Mouse (Mus musculus): ENCODE data around the gene Ddi1.
"Not testable (repeated sequence)": the region's sequence is repeated elsewhere in the genome, so short reads cannot be mapped to it uniquely, and the experiment has no call there.

The Ddi1 gene

DNA sequence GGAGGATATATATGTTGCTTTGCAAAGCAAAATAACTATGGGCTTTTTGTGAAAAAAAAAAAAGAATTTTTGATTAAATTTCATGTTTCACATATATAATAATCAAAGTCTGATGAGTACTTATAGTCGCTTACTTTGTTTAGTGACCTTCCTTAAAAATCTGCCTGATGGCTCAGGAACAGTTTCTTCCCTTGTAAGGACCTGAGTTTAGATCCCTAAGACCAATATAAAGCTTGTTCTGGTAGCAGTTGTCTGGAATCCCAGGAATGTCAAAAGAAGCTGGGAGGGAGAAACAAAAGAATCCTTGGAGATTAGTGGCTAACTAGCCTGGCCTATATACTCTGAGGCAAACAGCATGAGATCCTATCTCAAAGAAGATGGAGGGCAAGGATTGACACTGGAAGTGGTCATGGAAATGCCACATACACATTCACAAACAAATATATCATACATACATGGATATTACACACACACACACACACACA is at the start of gene Ddi1:
TSS of gene Ddi1 (minus strand) at position 51 of the 485 bp plus-strand sequence.
- DNase-seq (ENCODE audit: low read depth, low spot score), result peak; percentile 55

DNA sequence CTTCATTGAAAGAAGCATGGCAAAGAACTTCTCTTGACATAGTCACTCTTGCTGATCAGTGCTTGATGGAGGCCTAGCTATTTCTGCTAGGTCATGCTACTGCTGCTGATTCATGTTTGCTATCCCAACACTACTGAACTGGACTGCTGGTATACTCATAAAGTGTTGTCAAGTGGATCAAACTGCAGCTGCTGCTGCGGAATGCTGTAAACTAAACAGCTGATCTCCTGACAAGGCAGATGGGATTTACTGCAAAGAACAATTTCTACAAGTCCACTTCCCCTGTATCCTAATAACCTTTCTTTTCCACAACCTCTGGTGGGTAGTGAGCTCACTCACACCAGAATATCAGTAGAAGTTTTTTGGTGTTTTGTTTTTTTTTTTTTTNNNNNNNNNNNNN is 47.5 kb upstream of the Ddi1 start:
- DNase-seq (ENCODE audit: low read depth, low spot score), result no peak

DNA sequence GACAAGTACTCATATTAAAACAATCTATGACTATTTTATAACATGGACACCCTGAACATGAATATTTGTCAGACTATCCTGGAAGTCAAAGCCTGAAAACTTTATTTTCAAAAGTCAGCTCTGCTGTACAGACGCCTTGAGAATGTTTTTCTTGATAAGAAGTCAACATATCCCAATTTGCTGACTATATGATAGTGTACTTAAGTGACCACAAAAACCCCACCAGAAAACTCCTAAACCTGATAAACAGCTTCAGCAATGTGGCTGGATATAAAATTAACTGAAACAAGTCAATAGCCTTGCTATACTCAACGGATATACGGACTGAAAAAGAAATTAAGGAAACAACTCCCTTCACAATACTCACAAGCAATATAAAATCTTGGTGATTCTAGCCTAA is 36.2 kb upstream of the Ddi1 start:
- DNase-seq (ENCODE audit: low read depth, low spot score), result peak; percentile 46

DNA sequence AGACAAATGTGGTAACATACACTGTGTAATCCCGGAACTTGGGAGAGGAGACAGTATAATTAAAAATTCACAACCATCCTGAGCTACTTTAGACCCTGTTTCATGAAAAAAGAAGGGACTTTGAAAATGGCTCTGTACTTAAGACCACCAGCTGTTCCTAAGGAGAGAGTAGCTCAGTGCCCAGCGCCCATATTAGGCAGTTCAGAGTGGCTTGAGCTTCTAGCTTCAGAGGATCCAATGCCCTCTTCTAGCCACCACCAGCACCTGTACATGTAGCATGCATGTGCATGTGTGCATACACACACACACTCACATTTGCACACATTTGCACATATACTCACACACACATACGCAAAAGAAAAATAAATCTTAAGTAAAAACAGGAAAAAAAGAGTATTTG is 34.9 kb upstream of the Ddi1 start:
- DNase-seq (ENCODE audit: low read depth, low spot score), result no peak

DNA sequence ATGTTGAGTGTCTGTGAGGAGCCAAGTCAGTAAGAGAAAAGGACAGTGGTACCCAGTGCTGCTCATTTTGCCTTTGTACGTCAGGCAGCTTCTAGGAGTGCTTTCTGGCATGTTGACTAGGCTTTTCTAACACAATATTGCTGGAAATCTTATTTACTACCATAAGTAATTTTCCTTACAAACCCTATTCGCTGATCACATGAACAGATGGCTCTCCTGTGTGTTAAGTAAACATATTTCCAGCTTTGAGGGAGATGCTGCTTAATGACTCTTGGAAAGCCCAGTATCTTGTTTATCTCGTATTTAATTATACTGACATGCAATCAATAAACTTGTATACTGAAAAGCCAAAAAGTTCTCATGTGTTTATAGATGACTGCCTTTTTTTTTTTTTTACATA is 32.4 kb upstream of the Ddi1 start:
- no peak for DNase-seq (ENCODE audit: low read depth, low spot score)

DNA sequence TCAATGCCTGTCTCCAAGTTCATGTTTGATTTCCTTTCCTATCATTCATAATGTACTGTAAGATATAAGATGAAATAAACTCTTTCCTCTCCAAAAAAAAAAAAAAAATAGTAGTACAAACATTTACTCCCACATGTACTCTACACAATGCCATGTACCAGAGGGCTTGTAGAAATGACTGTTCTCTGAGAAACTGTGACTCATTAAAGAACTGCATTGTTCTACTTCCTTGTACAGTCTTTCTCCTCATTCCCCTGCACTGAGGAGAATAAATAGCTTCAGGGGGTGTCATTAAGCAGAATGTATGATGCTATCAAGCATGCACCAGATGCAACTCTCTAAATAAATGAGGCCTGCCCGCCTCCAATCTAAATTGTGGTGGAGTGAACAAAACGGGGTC is 28.9 kb upstream of the Ddi1 start:
- peak; percentile 53 for DNase-seq (ENCODE audit: low read depth, low spot score)

DNA sequence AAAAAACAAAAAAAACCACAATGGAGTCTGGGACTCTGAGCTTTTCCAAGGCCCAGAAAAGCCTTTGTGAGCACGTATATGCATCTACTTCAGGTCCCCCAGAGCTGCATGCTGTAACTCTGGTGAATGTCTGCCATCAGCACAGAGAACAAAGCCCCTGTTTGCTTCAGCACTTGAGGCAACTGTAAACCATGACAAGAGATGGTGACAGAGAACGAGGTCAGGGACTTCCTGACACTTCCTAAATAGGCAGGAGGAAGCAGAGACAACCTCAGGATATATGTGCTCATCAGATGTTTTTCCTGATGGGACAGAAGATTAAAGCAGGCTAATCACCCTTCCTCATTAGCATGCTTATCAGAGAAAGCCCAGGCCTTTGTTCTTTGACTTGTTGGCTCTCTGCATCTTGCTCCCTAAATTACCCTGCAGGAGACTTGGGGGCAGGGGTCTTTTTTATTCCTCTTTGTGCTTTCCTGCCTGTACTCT is 19.6 kb upstream of the Ddi1 start:
- no peak for DNase-seq (ENCODE audit: low read depth, low spot score)

DNA sequence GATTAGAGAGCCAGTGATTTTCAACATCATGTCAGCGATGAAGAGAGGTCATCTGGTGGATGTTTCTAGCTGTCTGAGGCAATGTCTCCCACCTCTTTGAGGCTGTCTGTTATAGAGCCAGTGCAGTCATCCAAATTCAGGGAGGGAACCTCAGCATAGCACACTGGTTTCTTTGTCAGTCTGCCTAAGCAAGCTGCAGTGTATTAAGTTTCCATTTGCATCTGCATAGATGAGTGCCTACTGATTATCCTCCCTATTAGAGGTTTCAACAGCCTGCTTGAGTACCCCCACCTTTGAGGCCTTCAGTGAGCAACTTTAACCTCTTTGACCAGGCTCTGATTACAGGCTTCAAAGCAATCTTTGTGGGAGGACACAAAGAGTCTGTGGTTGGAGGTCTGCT is 17.1 kb upstream of the Ddi1 start:
- no peak for DNase-seq (ENCODE audit: low read depth, low spot score)

DNA sequence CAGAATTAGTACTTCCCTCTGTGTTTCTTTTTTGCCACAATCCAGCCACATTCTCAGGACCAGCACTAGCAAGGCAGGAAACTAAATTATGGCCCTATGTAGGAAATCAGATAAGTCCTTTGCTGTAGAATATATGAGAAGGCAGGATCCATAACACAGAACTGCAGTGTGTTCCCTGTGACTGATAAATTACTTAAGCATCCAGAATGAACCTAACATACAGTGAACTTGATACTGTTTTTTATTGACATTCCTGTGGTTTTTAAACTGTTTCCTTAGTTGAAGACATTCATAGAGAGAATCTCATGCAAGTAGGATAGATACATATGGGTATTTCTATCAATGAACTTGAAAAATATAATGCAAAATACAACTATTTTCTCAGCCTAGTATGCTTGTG is 7.9 kb upstream of the Ddi1 start:
- peak; percentile 60 for DNase-seq (ENCODE audit: low read depth, low spot score)

DNA sequence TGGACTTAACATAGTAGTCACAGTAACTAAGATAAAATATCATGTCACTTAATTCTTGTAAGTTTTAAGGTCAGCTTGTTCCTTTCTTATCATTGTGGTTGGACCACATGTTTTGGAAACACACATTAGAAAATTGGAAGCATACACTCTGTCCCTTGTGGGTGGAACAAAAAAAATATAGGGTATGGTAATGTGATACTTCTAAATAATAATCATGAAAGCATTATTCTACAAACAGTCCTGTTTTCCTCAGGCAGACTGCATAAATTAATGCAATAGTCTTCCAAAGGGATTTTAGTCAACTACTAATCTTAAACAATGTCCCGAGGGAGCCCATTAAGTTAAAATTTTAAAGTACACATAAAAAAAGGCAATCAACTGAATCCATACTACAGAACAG is 6.7 kb upstream of the Ddi1 start:
- peak; percentile 22 for DNase-seq (ENCODE audit: low read depth, low spot score)

DNA sequence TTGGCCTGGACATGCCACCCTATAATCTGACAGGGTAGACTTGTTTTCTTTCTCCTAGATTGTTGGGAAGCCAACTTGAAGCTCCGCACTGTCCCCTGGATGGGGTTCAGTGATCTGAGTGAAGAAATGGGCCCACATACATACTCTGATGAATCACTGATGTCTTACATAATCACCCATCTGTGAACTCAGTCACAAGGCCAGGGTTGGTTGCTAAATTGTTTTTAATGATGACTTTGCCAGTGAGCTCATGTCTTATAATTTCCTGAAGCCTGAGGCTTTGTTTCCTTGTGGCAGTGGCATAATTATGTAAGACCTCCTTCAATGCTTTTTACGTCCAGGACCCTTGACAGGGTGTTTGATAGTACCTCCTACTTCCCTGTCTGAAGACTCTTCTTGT is 4.8 kb downstream of the Ddi1 start:
- peak; percentile 27 for DNase-seq (ENCODE audit: low read depth, low spot score)

DNA sequence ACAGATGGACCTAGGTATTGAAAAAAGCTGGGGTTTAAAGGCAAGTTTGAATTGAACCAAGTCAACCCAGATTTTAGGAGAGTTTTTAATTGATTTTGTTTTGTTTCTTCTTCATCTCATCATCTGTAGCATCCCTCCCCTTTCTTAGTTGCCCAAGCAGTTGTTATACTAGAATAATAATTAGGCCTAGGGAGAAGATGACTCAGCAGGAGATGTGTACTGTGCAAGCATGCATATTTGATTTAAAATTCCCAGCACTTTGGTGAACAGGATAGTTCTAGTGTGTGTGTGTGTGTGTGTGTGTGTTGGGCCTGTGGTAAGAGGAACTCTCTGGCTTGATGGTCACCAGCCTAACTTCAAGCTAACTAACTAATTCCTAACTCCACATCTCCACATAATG is 12.6 kb downstream of the Ddi1 start:
- DNase-seq (ENCODE audit: low read depth, low spot score), result no peak

DNA sequence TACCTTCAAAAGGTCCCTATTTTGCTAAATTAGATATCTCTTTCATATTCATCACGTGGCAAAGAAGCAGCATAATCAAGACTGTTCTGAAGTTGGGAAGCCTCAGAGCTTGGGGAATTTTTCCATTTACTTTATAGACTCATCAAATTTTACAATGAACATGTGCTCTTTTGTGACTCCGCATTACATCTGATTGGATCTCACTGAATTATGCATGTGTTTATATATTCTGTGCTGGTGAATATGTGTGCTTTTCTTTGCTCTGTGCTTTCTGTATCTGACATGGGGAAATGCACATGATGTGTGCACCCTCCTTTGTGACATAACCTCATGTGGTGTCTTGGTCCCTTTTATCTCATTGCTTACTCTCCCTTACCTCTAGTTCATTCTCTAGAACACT is 17.7 kb downstream of the Ddi1 start:
- DNase-seq (ENCODE audit: low read depth, low spot score), result no peak

DNA sequence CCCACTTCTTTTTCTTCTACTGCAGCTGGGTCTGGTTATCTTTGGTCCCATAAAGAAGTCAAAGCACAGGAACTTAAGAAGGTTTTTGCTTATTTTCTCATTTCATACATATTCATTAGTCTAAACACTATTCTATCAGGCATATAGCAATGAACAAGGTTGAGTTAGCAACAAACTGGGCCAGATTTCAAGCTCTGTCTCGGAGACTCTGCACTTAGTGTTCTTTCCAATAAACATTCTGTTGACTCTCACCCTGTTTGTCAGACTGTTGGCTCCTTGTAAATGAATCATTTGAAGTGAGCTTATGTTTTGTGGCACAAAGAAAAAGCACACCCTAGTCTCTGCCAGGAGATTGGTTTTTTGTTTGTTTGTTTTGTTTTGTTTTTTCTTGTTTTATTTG is 19.3 kb downstream of the Ddi1 start:
- no peak for DNase-seq (ENCODE audit: low read depth, low spot score)

DNA sequence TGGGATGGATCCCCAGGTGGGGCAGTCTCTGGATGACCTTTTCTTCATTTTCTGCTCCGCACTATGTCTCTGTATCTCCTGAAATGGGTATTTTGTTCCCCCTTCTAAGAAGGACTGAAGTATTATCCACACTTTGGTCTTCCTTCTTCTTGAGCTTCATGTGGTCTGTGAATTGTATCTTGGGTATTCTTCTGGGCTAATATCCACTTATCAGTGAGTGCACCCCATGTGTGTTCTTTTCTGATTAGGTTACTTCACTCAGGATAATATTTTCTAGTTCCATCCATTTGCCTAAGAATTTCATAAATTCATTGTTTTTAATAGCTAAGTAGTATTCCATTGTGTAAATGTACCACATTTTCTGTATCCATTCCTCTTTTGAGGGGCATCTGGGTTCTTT is 33.7 kb downstream of the Ddi1 start:
- not testable (repeated sequence) for DNase-seq (ENCODE audit: low read depth, low spot score)

DNA sequence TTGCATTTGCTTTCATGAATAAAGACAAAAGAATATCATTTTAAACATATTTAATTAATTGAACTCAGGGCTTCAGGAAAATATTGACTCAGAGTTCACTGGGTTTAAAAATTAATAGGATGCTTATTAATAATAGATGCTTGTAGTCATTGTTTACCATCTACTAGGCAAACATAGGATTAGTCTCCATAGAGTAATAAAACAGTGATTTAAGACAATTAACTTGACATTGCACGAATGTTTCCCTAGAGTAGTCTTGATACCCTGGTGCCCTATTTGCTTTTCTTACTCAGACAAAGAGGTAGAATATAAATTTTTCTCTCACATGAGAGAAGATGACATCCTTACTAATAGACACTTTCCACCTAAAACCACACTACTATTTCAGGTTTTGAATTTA is 52.1 kb downstream of the Ddi1 start:
- no peak for DNase-seq (ENCODE audit: low read depth, low spot score)

DNA sequence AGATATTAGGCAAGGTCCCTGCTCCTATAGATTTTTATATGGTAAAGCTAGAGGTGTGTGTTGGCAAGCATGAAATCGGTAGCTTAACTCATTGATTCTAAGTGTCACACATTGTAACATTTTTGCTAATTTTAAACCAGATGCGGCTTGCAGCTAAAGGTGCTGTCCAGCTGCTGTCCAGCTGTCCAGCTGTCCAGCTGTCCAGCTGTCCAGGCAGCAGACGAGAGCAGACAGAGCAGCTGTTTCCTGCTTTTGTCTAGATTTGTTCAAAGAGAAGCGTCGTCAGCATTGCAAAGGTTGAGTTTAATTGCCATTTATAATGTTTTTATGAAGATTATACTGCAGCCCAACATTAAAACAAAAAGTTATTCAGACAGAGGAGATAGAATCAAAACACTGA is 56.8 kb downstream of the Ddi1 start:
- DNase-seq (ENCODE audit: low read depth, low spot score), result no peak

All from 3T3-L1 (cell line).